Mouse (Mus musculus): ENCODE data around the gene Gpr171.
"Not testable (repeated sequence)": the region's sequence is repeated elsewhere in the genome, so short reads cannot be mapped to it uniquely, and the experiment has no call there.

The Gpr171 gene

DNA sequence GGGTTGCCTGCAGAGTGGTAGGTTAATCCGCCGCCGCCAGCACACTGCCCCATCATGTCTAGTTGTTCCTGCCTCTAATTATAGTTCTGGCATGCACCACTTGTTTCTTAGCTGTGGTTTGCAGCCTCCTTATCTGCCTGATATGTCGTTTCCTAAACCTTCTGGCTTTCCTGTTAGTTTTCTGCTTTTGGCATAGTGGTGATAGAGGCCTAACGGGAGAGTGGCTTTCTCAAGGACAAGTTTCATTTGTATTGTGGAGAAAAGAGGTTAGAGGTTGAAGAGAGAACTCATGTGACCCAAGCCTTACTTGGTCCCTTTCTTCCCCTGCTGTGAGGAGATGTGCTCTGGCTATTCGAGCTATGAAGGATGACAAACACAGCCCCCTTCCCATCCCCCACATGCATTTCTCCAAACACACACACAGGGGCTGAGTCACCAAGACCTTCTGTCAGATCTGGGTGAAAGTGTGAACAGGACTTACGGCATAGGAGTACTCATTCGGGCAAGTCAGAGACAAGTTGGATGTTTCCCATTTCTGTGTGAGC, 12.4 kb upstream of the Gpr171 start:
- DNase-seq (ENCODE audit: low spot score): no peak

DNA sequence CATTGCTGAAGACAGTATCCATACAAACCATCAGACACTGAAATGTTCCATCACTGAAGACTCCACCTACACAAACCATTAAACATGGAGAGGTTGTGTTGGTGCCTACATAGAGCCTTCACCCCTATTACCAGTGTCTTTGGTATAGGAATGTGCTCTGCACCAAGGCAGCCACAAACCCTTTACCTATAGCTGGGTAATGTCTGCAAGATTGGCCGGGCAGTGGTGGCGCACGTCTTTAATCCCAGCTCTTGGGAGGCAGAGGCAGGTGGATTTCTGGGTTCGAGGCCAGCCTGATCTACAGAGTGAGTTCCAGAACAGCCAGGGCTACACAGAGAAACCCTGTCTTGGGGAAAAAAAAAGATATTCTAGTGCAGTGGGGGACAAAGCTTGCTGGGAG, 11.7 kb upstream of the Gpr171 start:
- DNase-seq (ENCODE audit: low spot score): not testable (repeated sequence)

DNA sequence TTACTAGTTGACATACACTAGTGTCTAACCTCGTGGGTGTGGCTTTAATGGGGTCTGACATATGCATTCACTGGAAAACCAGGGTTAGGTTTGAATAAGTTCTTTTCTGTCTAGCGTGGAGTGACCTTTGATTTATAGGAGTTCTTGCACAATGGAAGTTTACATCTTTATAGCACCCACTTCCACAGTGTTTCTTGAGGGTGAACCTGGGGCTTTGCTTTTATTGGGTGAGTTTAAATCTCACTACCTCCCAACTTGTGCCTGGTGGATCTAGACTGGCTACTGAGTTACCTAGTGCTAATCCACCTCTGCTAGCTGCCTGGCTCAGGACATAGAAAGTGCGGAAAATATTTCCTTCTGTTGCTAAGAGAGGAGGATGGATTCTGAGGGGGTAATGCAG, 10.3 kb upstream of the Gpr171 start:
- no peak for DNase-seq (ENCODE audit: low spot score)

DNA sequence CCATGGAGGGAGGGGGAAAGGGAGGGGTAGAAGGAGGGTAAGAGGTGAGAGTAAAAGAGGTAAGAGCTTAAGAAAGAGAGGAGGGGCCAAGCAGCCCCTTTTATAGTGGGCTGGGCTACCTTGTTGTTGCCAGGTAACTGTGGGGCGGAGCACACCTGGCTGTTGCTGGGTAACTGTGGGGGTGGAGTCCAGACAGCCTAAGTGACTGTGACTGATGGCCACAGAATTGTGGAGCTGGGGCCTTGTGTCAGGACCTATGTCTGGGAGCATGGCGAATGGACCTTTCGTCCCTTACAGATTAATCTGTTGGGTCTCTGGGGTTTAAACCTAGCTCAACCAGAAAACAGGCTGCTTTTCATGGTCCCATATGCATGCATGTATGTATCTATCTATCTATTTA, 8.2 kb upstream of the Gpr171 start:
- DNase-seq (ENCODE audit: low spot score): not testable (repeated sequence)

DNA sequence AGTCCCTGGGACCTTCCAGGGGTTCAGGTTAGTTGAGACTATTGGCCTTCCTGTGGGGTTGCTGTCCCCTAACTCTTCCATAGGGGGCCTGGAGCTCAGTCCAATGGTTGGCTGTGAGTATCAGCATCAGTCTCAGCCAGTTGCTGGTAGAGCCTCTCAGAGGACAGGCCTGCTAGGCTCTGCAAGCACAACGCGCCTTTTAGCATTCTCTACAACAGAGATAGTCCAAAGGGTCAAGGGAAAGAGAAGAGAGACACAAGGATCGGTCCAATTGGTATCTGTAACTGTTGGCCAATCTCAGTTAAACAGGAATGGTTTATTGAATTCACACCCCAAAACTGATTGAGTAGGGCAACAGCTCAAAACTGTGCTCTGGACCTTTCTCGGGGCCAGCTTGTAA, 5.8 kb upstream of the Gpr171 start:
- DNase-seq (ENCODE audit: low spot score): no peak

DNA sequence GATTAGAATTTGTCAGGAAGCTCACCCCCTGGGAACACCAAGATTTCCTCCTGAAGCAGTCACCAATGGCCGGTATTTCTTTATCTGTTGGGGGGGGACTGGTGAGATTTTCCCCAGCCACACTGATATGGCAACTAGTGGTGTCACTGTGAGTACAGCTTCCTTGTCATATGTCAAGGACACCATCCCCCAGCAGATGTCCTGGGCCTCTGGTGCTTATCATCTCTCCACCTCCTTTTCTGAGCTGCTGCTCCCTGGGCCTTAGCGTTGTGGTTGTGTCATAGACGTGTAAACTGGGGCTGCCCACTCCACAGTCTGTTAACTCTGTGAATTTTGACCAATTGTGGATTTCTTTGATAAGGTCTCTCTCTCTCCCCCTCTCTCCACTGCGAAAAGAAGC, 2.8 kb upstream of the Gpr171 start:
- no peak for DNase-seq (ENCODE audit: low spot score)

DNA sequence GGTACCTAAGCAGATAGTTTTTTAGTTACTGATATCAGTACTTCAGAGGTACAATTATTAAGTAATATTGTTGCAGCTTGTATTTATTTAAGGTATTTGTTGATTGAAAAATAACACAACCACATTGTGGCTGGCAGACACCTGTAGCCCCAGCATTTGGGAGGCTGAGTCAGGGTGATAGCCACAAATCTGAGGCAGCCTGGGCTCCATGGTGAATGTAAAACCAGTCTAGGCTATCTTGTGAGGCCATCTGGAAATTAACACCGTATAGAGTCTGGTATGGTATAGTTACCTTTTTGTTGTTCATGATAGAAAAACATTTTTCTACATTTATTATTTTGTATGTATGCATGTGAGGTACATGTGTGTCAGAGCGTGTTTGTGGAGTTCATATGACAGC, 525 bp upstream of the Gpr171 start:
- DNase-seq (ENCODE audit: low spot score): no peak

DNA sequence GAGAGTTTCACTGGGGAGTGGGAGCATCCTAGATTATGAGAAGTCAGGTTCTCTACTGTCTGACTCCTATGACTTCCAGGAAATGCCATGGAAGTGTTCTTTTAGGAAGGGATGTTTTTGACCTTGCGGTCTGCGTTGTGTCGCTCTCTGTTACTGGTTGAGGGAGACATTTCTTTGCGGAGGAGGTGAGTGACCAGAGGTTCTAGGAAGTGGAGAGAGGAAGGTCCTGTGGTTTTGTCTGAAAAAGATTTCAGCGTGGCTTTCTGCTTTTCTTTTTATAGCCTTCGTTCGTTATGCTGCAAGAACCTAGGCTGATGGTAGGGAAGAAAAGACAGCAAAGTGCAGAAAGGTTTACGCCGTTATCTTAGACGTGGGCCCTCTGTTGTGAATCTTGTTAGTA, 3.1 kb downstream of the Gpr171 start:
- no peak for DNase-seq (ENCODE audit: low spot score)

DNA sequence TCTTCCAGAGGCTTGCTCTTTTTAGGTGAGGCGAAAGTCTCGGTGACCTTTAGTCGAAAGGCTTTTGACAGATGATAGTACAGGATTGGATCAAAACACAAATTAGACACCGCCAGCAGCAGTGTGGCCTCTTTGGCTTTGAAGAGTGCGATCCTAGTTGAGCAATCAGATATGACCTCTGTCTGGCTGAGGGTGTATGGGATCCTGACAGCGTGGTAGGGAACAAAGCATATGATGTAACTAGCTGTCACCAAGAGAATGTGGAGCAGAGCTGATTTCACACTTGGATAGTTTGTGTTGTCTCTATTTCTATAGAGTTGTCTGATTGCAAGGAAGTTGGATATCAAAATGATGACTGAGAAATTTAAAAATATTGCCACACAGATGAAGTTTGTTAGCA, 4.2 kb downstream of the Gpr171 start:
- DNase-seq (ENCODE audit: low spot score): no peak

DNA sequence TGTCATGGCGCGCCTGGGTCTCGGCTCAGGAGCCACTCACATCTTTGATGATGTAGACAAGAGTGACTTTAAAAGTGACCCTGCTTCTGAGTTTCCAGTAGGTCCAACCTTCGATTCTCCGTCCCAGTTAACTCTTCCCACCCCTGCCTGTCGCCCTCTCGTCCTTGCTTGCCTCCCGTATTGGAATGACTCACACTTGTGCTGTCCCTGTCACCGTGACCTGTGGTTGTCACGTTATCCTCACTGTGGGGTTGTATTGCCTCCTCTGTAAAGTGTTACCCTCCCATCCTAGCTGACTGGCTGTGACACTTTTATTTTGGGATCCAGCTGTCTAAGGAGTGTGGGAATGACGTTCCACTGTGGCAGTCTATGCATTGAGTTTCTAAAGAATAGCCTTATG, 8.9 kb downstream of the Gpr171 start:
- DNase-seq (ENCODE audit: low spot score): no peak

DNA sequence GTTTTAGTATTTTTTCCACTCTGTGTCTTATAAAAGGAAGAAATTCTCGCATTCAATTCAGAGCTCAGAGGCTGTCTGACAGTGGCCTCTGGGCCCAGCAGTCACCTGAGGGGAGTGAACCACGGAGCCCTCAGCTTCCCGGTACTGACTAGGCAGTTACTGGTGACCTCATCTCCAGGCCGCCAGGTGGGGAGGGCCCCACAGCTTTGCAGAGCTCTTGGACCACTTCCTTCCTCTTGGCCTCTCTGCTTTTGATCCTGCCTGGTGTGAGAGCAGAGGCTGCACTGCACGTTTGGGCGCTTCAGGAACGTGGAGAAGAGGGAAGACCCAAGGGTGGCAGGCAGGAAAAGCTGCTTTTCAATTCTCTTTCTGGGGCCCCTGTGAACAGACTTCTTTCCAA, 20.7 kb downstream of the Gpr171 start:
- DNase-seq (ENCODE audit: low spot score): no peak

DNA sequence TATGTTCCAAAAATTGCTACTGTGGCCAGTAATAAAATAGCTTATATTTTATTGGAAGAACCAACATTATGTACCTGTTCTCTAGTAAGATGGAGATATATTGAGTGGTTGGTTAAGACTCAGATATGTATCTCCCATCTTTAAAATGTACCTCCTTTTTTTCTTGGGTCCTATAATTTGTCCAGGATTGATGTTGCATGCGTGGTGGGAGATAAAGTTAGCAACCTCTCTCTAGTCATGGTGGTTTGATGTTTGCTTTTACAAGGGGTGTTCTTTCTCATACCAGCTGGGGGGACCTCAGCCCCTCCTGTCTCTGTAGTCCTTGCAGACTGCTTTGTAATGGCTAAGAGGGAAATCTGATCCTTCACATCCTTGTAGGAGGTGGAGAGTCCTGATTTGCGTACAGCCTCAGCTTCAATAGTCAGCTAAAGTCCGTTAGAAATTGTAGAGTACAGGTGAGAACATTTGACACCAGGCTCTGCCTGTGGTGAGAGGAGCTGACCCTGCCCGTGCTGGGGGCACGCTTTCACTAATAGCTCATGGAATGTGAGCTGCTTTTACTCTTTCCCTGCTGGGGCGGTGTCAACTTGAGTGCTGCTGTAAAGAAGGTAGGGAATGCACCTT, 21.2 kb downstream of the Gpr171 start:
- no peak for DNase-seq (ENCODE audit: low spot score)

DNA sequence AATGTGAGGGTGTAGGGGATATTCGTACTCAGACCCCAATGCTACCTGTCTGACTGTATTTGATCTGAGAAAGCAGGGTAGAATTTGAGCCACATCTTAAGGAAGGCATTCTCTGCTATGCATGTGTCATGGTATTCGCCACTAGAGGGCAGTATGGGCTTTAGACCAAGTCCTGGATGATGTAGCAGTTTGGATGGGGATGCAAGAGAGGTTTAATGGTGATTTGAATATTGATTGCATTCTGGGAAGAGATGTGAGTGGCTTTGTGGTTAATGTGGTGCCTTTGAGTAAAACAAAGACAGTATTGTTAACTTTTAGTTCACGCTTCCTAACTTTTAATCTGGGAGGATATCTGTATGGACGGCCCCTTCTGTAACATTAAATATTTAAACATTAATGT, 22.3 kb downstream of the Gpr171 start:
- DNase-seq (ENCODE audit: low spot score): no peak

DNA sequence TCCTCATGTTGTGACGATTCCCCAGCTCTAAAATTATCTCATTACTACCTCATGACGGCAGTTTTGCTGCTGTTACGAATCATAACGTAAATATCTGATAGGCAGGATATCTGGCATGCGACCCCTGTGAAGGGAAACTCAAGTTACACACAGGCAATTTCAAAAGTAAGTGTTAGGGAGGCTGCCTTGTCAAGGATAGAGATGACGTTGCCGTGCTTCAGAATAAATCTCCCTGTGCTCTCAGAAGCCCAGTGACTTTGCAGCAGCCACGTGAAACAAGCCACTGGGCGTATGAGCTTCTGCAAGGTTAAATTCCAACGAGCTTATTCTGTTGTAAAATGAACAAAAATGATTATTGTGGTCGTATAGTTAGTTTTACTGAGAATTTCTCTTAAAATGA, 23.0 kb downstream of the Gpr171 start:
- no peak for DNase-seq (ENCODE audit: low spot score)

DNA sequence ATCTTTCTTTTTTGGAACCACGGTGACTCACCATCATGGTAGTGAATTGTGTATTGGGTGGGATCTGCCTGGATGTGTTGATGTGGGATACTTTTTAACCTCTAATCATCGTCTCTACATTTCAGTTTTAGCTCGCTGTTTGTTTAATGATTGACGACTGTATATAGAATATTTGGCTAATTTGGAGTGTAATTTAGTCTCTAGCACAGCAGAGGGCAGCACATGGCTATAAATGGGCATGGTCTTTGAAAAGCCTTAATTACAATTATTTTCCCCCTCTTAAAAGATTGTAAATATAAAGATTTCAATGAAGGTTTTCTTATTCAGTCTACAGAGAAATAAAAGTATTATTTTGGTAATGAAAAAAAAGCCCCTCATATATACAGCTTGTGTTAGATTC, 24.3 kb downstream of the Gpr171 start:
- DNase-seq (ENCODE audit: low spot score): no peak

DNA sequence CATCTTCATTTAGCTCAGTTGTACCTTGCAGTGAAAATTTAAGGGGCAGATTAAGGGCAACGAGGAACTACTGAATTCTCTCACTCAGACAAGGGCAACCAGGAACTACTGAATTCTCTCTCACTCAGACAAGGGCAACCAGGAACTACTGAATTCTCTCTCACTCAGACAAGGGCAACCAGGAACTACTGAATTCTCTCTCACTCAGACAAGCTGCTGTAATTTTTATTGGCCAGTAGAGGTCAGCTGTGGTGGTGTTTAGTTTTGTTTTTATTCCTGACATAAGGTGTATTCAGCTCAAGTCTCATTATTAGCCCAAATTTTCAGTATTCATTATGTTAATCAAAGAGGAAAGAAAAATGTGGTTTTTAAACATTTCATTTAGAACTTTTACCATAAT, 32.5 kb downstream of the Gpr171 start:
- not testable (repeated sequence) for DNase-seq (ENCODE audit: low spot score)

DNA sequence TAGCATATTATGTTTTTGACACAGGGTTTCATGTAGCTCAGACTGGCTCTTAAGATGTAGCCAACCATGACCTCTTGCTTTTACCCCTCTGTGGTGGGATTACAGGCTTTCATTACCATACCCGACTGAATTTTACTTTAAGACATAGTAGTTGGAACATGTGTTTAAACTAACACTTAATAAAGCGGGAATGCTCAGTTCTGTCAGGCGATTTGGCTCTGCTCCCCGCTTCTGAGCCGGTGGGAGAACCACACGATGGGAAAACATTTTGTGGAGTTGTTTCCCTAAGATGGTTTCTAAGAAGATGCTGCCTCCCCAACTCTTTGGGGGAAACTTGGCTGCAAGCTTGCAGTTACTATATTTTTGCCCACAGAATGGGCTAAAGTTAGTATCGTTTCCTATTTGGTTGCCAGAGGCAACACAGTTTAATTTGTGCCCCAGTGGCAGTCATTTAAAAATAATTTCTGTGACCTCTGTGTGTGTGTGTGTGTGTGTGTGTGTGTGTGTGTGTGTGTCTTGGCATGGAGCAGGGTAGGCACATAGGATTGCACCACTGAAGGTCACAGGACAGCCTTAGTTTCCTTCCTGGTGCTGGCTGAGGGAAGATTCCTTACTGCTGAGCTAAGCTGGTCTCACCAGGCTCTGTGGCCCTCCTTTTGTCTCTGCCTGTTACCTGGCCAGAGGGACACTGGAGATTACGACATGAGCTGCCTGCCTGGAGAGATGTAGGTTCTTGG, 34.9 kb downstream of the Gpr171 start:
- no peak for DNase-seq (ENCODE audit: low spot score)

DNA sequence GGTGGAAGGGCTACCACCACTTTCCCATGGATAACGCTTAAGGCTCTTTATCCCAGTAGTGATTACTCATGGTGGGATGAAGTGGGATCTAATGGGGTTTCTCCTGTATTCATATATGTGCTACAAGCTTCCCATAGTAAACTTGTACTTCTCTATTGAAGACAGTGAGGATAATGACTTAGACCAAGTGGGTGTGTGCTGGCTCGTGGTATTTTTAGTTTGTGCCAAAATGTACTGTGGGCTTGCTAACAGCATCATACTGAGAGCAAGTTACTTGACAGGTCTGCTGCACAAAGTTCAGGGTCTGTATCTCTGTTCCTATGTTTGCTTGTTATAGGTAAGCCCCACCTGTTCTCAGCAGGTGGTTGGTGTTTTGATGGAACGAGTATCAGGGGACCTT, 35.7 kb downstream of the Gpr171 start:
- no peak for DNase-seq (ENCODE audit: low spot score)

DNA sequence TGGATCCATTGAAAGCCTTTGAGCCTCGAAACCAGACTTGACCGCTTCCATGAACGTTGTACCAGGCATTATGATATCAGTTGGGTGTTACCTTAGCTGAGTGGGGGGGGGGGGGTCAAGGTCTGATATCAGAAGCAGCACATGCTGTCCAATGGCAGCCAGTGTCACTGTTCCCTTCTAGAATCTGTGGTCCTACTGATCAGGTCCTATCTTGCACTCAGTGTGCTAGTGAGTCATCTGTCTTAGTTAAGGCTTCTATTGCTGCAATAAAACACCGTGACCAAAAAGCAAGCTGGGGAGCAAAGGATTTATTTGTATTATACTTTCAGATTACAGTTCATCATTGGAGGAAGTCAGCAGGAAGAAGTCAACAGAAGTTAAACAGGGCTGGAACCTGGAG, 38.2 kb downstream of the Gpr171 start:
- no peak for DNase-seq (ENCODE audit: low spot score)

DNA sequence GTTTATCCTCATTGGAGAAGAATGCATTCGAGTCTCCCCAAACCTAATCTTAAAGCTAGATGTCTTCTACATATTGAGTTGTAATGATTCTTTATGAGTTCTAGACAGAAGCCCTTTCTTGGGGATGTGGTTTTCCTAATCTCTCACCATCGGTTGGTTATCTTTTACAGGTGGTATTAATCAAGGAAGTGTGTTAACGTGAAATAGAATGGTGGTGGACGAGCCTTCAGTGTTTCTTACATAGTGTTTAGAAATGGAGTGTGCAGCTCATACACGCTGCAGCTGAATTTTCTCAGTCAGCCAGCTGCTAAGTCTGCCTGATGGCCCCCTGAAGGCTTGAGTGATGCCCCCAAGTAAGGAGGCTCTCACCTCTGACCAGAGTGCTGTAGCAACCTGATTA, 39.5 kb downstream of the Gpr171 start:
- no peak for DNase-seq (ENCODE audit: low spot score)

DNA sequence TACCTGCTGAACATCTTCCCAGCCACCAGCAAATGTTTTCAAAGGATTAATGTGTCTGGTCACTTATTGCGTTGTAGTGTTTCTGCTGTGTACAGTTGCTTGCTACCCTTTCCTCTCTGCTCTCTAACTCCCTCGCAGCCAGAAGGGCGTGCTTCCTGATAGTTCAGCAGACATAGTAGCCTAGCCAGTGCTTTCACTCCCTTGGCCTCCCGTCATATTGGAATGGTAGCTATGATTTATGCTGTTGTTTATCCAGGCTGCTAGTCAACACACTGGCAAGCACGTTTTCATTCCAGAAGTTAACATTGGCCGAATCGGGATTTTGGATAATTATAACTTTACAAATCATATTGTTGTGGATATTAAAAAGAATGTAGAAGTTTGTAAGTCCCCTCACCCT, 41.5 kb downstream of the Gpr171 start:
- no peak for DNase-seq (ENCODE audit: low spot score)

DNA sequence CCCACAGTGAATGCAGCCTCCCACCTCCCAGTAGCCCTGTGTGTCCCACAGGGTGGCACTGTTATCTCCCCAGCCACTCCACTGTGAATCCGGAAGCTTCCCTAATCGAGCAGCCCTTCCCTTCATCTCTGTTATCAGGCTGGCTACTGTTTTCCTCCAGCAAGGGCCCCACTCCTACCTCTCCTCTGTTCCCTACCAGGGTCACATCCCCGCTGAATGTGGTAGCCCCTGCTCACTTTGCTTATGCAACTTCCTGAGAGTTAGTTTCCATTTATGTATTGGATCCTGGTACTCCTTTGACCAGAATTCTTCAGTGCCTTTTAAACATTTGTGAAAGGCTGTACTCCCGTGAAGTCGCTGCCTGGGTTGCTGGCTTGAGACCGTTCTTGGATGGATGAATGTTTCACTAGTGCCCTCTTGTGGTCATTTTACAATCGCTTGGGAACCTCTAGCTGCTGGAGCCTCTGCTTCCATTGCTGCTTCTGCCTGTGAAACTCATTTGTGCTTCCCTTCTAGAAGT, 42.5 kb downstream of the Gpr171 start:
- peak; percentile 73 for DNase-seq (ENCODE audit: low spot score)

DNA sequence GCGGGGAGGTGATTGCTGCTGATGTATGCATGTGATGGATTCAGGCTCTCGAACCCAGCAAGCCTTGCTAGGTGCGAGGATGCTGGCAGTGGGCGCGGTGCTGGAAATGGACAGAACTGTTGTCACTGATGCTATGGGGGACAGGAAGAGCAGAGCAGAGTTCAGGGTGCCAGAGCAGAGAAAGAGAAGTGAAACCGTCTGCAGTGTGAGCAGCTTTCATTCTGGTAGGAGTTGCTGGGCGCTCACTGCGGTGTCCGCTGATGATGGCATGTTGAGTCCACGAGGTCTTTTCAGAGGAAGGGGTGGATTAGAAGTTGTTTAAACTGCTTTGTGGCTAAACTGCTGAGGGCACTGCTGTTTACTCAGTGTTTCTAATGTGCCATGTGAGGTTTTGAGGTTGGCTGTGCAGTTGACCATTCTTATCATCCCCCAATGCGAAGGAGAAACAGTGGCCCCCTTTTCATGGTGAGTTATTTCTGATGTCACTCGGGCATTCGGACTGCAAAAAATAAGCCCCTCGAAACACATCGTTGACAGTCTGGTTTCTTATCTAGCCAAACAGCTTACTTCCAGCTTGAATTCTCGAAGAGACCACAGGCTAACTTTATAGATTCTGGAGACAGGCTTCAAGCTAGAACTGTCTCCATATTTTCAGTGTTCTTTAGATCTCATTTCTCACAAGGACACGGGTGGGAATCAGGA, 46.6 kb downstream of the Gpr171 start:
- DNase-seq (ENCODE audit: low spot score): no peak
